Mouse (Mus musculus): ENCODE measurements around the gene E330017A01Rik.
A peak's percentile ranks its signal among the peaks of the same experiment; 100 is the strongest.

The E330017A01Rik gene

DNA sequence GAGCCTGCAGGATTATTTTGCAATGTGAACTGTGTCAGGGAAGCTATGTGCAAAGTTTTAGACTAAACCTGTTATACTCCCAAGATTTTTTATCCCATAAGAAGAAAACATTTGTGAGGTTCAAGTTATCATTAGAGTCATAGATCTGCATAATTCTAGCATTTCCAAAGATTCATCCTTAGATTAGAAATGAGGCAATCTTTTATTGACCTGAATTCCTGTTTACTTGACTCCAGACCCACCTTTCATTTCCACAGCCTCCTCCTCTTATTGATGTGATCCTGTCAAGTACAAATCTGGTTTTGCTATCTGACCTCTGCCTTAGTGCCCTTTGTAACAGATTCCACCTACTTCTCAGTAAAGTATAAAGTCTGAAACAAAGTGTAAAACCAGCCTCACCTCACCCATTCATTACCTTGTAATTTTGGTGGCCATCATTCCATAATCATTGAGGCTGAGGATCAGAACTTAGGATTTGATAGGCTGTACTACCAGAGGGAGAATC is 23.8 kb upstream of the E330017A01Rik start:
- DNase-seq = no peak

GRCm38 (mm10) chr16:58661826-58662225 is 23.3 kb upstream of the E330017A01Rik start:
- no peak for DNase-seq

DNA sequence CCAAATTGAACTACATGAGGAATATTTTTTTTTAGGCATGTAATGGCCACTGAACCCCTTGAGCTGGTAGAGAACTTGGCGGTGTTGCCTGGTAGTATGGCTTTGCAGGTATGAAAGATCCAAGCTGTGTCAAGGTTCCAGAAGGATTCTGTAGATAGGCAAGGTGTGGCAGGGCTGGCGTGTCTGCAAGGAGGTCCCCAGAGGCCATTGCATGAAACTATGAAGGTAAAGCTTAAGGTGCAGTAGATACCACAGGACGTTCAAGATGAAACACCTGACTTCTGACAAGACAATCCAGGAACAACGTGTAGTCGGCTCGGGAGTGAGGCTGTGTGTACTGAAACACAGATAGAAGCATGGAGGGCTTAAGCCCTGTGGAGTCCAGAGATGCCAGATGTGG is 20.1 kb upstream of the E330017A01Rik start:
- DNase-seq = no peak

DNA sequence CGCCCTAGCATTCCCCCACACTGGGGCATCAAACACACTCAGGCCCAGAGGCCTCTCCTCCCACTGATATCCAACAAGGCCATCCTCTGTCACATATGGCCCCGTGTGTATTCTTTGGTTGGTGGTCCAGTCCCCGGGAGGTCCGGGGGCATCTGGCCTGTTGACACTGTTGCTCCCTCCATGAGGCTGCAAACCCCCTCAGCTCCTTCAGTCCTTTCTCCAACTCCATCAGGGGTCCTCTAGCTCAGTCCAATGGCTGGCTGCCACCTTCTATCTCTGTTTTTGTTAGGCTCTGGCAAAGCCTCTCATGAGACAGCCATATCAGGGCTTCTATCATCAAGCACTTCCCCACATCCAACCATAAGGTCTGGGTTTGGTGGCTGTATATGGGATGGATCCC is 18.0 kb upstream of the E330017A01Rik start:
- no peak for DNase-seq

DNA sequence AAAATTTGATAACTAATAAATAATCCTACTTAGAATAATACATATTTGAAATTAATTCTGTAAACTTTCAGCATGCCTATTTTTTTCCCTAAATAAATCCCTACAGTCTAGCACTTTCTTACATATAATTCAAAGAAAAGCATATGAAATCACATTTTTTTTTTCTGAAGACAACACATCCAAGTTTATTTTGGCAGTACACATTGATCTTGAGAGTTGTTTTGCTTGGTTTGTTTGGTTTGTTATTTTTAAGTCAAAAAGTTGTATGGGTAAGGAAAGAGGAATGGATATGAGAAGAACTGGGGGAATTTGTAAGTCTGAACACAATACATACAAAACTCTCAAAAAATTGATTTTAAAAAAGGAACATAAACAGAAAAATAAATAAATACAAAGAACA is 17.2 kb upstream of the E330017A01Rik start:
- no peak for DNase-seq

DNA sequence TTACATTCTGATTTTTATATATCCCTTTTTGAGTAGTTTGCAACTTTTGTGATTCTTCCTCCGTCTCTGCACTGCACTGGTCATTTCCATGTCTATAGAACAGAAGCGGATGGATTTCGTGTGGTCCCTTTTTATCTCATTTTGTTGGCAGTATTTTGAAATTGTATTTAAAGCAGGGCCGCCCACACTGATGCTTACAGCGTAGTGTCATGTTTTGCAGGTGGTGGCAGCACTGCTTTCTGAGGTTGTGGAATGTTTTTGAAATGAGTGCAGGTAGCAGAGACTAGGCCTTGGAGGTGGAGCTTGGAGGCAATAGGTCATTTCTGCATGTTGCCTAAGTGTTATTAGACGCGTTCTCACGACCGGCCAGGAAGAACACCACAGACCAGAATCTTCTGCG is 11.4 kb upstream of the E330017A01Rik start:
- DNase-seq = no peak

DNA sequence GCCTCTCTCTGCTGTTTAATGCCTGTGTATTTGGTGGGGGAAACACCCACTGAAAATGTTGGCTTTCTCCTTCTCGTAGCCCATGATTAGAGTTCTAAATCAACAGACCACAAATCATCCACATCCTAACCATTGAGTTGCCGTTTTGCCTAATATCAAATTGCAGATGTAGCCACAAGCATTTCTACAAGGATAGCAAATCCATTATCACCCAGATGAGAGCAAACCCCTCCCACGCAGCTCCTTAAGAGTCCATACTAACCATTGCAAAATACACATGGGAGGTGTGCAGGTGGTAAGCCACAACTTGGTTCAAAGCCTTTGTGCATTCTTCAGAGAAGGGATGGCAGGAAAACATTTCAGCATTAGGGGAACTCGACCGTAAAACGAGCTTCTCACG is 523 bp downstream of the E330017A01Rik start:
- no peak for DNase-seq

- no peak for DNase-seq
Measured at GRCm38 (mm10) chr16:58637448-58637847, 1.1 kb downstream of the E330017A01Rik start.

DNA sequence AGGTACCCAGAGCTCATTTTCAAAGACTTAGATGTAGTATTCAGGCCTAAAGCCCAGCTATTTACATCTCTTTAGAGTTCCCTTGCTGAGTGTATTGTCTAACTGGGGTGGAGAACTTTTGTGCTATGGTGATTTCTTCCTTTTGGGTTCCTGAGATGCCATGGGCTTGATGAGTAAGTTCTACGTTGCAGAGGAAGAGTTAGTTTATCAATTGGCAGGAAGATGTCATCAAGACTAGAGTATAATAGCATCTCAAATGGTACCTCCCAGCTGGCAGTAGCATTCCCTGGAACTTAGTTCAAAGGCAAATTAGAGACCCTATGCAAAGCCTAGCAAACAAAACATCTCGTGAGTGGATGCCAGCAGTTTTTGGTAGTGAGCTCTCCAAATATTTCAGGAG is 2.7 kb downstream of the E330017A01Rik start:
- DNase-seq = no peak

GRCm38 (mm10) chr16:58629736-58630135 is 8.8 kb downstream of the E330017A01Rik start:
- no peak for DNase-seq

DNA sequence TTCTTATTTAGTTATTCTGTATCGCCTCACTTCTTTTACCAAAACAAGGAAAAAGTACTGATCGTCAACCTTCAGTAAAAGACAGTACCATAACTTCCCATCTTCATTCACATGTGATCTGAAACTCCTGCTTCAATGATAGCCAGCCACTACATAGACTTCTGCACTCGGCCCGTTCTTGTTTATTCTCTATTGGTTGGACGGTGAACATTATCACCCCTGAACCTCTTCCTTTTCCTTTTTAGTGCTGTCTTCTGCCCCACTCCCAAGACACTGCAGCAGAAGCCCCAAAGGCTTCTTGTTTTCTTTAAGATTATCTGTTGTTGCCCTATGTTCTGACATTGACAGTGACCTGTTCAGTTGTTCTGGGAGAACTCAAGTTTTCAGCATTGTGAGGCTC is 9.6 kb downstream of the E330017A01Rik start:
- no peak for DNase-seq

GRCm38 (mm10) chr16:58628336-58628680 is 10.2 kb downstream of the E330017A01Rik start:
- DNase-seq = no peak

DNA sequence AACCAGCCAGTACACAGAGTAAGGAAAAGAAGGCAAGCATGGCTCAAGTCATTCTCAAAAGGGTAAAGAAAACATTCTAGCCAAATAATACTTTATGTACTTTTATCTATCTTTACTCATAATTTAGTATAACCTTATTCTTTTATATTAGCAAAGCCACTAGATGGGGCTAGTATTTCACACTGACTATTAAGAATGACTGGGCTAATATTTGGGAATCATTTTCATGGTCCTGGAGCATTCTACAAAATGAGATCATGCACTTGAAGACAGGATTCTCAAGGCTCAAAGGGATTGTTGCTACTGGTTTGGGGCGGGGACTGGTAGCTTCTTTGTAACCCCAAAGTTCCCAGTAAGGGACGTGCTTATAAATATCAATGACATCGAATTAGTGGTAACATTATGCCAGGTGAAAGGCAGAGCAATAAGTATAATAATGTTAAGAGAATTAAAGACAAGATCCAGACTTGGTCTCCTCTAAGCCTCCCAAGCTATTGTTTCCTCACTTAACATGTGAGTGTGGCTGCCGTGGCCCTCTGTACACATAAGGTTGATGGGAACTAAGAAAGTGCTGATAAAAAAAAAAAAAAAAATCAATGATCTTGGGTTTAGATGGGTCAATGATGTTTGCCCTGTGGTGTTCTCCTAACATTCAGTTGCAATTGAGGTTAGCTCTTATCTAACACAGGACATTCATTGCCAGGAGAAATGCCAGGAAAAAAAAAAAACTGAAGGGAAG is 10.8 kb downstream of the E330017A01Rik start:
- DNase-seq = no peak

DNA sequence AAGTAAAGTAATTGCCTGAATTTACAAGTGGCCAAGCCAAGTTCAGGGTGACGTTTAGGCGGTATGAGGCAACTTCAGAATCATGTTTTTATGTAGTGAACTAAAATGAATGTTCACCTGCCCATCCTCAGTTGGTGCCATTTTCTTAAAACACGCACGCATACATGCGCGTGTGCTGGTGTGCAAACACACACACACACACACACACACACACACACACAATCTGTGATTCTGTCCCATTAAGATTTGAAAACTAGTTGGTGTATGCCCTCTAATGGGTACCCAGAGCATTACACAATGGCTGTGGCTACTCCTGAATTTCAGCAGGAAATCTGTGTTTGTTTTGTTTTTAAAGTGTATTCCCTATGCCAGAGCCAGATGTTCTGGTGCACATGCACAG is 14.6 kb downstream of the E330017A01Rik start:
- peak; percentile 10 for DNase-seq

DNA sequence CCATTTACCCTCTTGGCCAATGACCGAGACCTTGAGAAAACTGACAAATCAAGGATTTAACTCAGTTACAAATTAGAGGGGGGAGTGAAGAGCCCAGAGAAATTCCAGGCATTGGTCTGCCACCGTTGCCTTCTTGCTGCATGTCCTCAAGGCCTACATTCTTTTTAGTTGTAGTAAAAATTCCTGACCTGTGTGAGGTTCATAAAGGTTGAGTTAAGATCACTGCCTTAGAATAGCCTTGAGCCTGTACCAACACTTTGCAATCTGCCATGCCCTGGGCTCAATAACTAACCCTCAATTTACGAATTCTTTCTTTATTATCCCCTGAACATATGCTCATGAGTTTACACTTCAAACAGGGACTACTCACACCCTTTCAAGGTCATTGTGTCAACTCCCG is 15.4 kb downstream of the E330017A01Rik start:
- no peak for DNase-seq

DNA sequence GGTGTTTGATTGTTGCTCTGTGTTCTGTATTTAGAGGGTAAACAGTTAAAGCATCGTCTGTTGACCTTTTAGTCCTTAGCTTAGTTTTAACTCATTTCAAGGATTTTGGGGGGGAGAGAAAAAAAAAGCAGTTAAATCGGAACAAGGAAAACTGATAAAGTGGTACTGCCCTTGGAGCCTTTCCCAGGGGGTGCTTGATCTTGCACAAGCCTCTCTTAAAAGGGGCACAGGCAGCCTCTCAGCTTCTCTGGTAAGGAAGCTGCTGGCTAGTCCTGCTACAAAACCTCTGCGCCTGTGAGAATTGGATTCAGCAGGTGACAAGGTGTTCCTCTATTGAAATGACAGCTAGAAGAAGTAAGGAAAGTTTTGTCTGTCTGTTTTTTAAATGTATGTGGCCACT is 16.2 kb downstream of the E330017A01Rik start:
- no peak for DNase-seq

DNA sequence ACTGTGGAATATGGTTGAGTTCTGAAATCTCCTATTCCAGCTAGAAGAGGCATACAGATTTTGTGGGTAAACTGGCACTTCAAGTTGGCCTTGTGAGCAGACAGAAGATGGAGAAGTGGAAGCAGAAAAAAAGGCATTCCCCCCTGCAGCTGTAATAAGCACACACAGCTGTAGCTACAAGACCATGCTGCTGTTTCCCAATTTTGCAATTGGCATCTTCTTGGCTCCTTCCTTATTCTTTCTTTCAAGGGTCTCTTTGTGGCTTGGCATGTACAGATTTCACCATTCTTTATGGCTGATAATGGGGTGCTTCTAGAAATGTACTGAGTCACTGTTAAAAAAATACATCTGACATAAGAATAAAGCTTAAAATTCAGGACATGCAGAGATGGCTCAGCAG is 21.2 kb downstream of the E330017A01Rik start:
- DNase-seq = no peak

DNA sequence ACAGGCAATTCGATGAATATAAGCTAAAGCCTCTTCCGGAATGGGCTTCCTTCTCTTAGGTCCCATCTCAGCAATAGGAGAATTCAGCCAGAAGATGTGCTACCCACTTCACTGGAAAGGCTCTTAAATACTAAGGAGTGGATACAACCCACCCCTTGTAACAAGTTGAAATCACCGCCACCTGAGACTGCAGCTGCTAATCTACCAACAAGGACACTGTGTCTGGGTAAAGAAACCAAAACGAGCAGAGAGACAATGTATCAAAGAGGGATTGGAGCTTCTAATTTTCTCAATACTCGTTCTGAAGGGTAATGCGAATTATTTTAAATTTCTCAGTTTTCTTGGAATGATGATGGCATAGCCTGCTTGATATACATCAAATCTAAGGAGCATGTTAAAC is 21.7 kb downstream of the E330017A01Rik start, which contains the start of gene Gm813:
Gene Gm813, minus strand, starts transcription at position 101 of the 400 bp plus-strand sequence.
- DNase-seq = no peak

GRCm38 (mm10) chr16:58612969-58613368 is 25.6 kb downstream of the E330017A01Rik start:
- no peak for DNase-seq

DNA sequence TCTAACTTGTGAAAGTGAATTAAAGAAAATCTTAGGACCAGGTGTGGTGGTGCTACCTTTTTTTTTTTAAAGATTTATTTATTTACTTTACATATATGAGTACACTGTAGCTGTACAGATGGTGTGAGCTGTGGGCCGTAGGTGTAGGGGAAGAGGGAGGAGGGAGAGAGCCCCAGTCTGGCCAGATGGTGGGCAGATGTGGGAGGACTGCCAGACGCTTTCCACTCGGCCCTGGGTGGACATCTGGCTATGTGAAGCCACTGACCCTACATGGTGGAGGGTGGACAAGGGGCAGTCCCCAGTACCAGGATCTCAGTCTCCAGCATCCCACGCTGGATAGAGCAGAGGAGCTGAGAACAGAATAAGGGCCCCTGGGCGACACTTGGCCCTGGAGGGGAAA is 31.4 kb downstream of the E330017A01Rik start:
- no peak for DNase-seq

DNA sequence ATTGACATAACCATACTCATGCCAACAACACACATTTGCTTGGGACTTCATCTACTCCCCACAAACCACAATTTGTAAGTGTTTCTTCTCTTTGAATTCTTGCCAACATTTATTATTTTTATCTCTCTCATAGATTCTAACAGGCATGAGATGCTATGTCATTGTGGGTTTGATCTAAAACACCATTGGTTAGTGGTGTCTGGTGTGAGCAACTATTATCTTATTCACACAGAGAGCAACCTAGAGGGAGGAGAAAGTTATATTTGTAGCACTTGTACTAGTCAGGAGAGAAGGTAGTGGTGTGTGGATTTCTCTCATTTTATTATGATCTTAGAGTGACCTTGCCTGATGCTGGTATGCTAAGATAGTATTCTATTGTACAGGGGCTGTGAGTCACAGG is 33.9 kb downstream of the E330017A01Rik start:
- DNase-seq = no peak

- DNase-seq = no peak
Measured at GRCm38 (mm10) chr16:58603831-58604230, 34.7 kb downstream of the E330017A01Rik start.

DNA sequence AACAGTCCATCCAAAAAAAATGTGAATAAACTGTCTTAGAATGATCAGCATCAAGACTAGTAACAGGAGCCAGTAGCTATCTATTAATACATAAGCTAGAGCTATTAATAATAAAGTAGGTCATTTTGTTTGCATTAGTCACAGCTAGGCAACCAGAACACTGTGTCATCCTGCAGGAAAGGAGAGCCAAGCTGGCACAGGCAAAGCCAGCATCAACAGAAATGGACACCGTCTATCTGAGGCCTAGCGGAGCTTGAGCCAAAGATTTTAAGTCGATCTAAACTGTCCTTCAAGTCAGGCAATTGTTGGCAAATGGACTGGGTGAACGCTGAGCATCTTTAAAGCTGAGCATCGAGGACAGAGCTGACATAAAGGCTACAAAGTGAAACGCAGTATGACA is 37.7 kb downstream of the E330017A01Rik start:
- peak; percentile 24 for DNase-seq

GRCm38 (mm10) chr16:58591299-58591698 is 47.2 kb downstream of the E330017A01Rik start:
- DNase-seq = no peak

GRCm38 (mm10) chr16:58589444-58589843 is 49.1 kb downstream of the E330017A01Rik start:
- no peak for DNase-seq

Measured in cerebellum, adult 9-10 months (tissue).